In the genomic region with DNA sequence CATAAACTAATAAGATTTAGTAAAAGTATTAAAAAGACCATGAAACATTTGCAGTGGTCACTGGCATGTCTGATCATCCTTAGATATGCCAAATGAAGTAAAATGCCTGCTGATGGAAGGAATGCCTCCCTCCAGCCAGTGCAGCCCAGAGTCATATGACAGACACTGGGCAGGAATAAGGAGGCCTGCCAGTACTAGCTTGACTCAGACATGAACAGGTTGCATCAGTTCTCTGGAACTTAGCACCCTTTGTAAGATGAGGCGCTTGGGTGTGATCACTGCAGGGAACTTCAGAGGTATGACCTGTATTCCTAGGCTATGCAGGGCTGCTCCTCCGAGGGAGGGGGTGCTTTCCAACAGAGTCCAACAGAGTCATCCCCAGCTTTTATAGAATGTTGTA, we compare ENCODE assay signal across 22 mouse cellular contexts. TPM values are rescaled to one million over a fixed set of nuclear protein-coding genes. Genes with fewer than 3 reads are reported as not detected.
DNase-seq lines count a peak whose midpoint lies in the region; ATAC-seq and TF ChIP-seq lines count a peak whose summit lies in the region.
"Had no signal": no experiment of that assay in that cellular context is flagged by ENCODE, and none has a peak within 500 bp of the region (broad histone marks: within the 10 kb centered on the region; RNA-seq: fewer than 3 reads in every experiment).

No protein-coding gene starts in this region.

- H3K4me2 ChIP-seq in heart, embryonic 13.5 days = no peak overlapping the region
- H3K4me2 ChIP-seq in midbrain, embryonic 11.5 days = no peak overlapping the region
- no peak overlapping the region for H3K4me2 ChIP-seq in midbrain, postnatal 0 days (ENCODE audit: low read depth, low read length, poor library complexity, severe bottlenecking)
- H3K4me2 ChIP-seq: forebrain, embryonic 15.5 days; hindbrain, embryonic 15.5 days; liver, embryonic 11.5 days had no signal

- H3K36me3 ChIP-seq in heart, embryonic 13.5 days = peaks cover 67% of the 10 kb centered on the region
- peaks cover 10% of the 10 kb centered on the region for H3K36me3 ChIP-seq in midbrain, embryonic 11.5 days (ENCODE audit: control insufficient read depth, insufficient read depth, low read length)
- peaks cover 12% of the 10 kb centered on the region; the same call in 1 of the 2 replicates for H3K36me3 ChIP-seq in midbrain, postnatal 0 days (ENCODE audit: insufficient read depth, low read length)

- WGBS in heart, embryonic 13.5 days = 69% methylated on average over 2 of the region's 2 CpGs
- WGBS in midbrain, embryonic 11.5 days = 93% methylated on average over 2 of the region's 2 CpGs
- 91% methylated on average over 2 of the region's 2 CpGs for WGBS in midbrain, postnatal 0 days

- H3K9me3 ChIP-seq in heart, embryonic 13.5 days = no peaks in the 10 kb centered on the region
- no peaks in the 10 kb centered on the region for H3K9me3 ChIP-seq in midbrain, embryonic 11.5 days (ENCODE audit: control insufficient read depth, low read length)
- no peaks in the 10 kb centered on the region for H3K9me3 ChIP-seq in midbrain, postnatal 0 days (ENCODE audit: low read length)
- H3K9me3 ChIP-seq: forebrain, embryonic 15.5 days; hindbrain, embryonic 15.5 days; megakaryocyte, embryonic 14.5 days had no signal

- no peak for TF ChIP-seq CTCF in midbrain, postnatal 0 days (IDR thresholded peaks at IDR 0.05)

- H3K27me3 ChIP-seq in heart, embryonic 13.5 days (replicated peaks) = no peaks in the 10 kb centered on the region
- H3K27me3 ChIP-seq in midbrain, embryonic 11.5 days (ENCODE audit: control insufficient read depth, insufficient read depth, low read length) = no peaks in the 10 kb centered on the region
- no peaks in the 10 kb centered on the region for H3K27me3 ChIP-seq in midbrain, postnatal 0 days (ENCODE audit: insufficient read depth, low read length)
- H3K27me3 ChIP-seq: forebrain, embryonic 15.5 days; hindbrain, embryonic 15.5 days; megakaryocyte, embryonic 14.5 days had no signal

- peaks cover 40% of the 10 kb centered on the region for H3K4me1 ChIP-seq in heart, embryonic 13.5 days
- H3K4me1 ChIP-seq in midbrain, embryonic 11.5 days (ENCODE audit: control insufficient read depth, insufficient read depth, low read length) = no peaks in the 10 kb centered on the region
- H3K4me1 ChIP-seq in midbrain, postnatal 0 days (ENCODE audit: insufficient read depth, low read length) = no peaks in the 10 kb centered on the region
- H3K4me1 ChIP-seq: forebrain, embryonic 15.5 days; hindbrain, embryonic 15.5 days had no signal

- DNase-seq in heart, postnatal 36 days = no peak
- DNase-seq in midbrain, embryonic 11.5 days (ENCODE audit: low spot score, missing footprints) = peak; percentile 17
- no peak for DNase-seq in midbrain, postnatal 0 days (ENCODE audit: low spot score)
- peak; percentile 46 to 63 for DNase-seq in gastrocnemius, adult 8-10 months (ENCODE audit: low spot score in 2 of 2)
- no peak for DNase-seq in cerebellum, postnatal 25 days
- no peak for DNase-seq in cerebellum, adult 9-10 months
- no peak for DNase-seq in urinary bladder, adult 2 months (ENCODE audit: low spot score)
- DNase-seq: adrenal gland, postnatal 36 days; cerebellum, adult 18-20 months; lung, adult 18-20 months; lung, postnatal 14 days; retina, postnatal 1 day; thymus, postnatal 14 days had no signal

- peak overlapping the region; percentile 66 for H3K27ac ChIP-seq in heart, embryonic 13.5 days (replicated peaks)
- H3K27ac ChIP-seq in midbrain, embryonic 11.5 days (ENCODE audit: low read depth, low read length) = no peak overlapping the region
- no peak overlapping the region for H3K27ac ChIP-seq in midbrain, postnatal 0 days (ENCODE audit: low read depth, low read length)
- H3K27ac ChIP-seq: forebrain, embryonic 15.5 days; hindbrain, embryonic 15.5 days; kidney, postnatal 0 days had no signal

- H3K9ac ChIP-seq in heart, embryonic 13.5 days = no peak overlapping the region
- no peak overlapping the region for H3K9ac ChIP-seq in midbrain, embryonic 11.5 days (ENCODE audit: low read length)
- no peak overlapping the region for H3K9ac ChIP-seq in midbrain, postnatal 0 days (replicated peaks; ENCODE audit: low read length, poor library complexity, severe bottlenecking)
- H3K9ac ChIP-seq: forebrain, embryonic 15.5 days; hindbrain, embryonic 15.5 days had no signal

- ATAC-seq in heart, embryonic 13.5 days (ENCODE audit: extremely low read depth, insufficient number of reproducible peaks, low FRiP score, low TSS enrichment) = peak; percentile 37; the same call in 1 of the 2 replicates
- ATAC-seq in midbrain, embryonic 11.5 days (ENCODE audit: low FRiP score) = no peak
- no peak for ATAC-seq in midbrain, postnatal 0 days (ENCODE audit: low FRiP score)
- ATAC-seq: activated CD4-positive, CD25-positive, alpha-beta regulatory T cell, adult 4 months; forebrain, embryonic 15.5 days; intestine, embryonic 16.5 days had no signal

- intact Hi-C loops in heart, postnatal 36 days (cut with DNase I) = no loop called here

- no peak overlapping the region for H3K4me3 ChIP-seq in heart, embryonic 13.5 days
- no peak overlapping the region for H3K4me3 ChIP-seq in midbrain, embryonic 11.5 days (ENCODE audit: low read depth, low read length)
- no peak overlapping the region for H3K4me3 ChIP-seq in midbrain, postnatal 0 days (ENCODE audit: low read depth, low read length)
- H3K4me3 ChIP-seq: erythroblast, embryonic 14.5 days; forebrain, embryonic 15.5 days; hindbrain, embryonic 15.5 days; megakaryocyte, embryonic 14.5 days had no signal

RNA-seq across cellular contexts. Expression of gene Tgfbr1, which starts 54.1 kb away (rescaled TPM):
- polyA plus RNA-seq in heart, embryonic 13.5 days (2015; fragmentation: Nextera tagmentation; extraction: Ambion mirVana) = 23.5 and 25.4 TPM in 2 replicates
- total RNA-seq in heart, postnatal 36 days (2021) = 10 to 100 TPM; 16.2 to 18.7 TPM
- 121 and 133 TPM in 2 replicates for polyA plus RNA-seq in midbrain, embryonic 11.5 days (2014; fragmentation: Nextera tagmentation; extraction: Ambion mirVana)
- total RNA-seq in midbrain, postnatal 0 days (2014; rRNA removed) = 30.7 and 46.3 TPM in 2 replicates
- polyA plus RNA-seq in midbrain, postnatal 0 days (2015; fragmentation: Nextera tagmentation; extraction: Ambion mirVana) = 15.0 and 16.1 TPM in 2 replicates
- total RNA-seq in gastrocnemius, adult 8-10 months (2022) = 10 to 100 TPM; 22.8 to 32.9 (median 25.5) TPM
- 29.0 TPM in 2 replicates for polyA plus RNA-seq in urinary bladder, adult 2 months (2012; rRNA removed)

Comparison
In these comparisons a context has a peak if more than half of its experiments do, and no peak if none do; other contexts are left out.
1. DNase-seq: peak in midbrain, embryonic 11.5 days (single experiment) and gastrocnemius, adult 8-10 months (2 of 2); none in heart, postnatal 36 days (0 of 2), midbrain, postnatal 0 days (single experiment), cerebellum, postnatal 25 days (0 of 2), cerebellum, adult 9-10 months (single experiment) and urinary bladder, adult 2 months (single experiment).